Mouse (Mus musculus): ENCODE data around the gene Crnkl1.

Gene Crnkl1

GRCm38 (mm10) chr2:145934339-145935231, at the start of gene Crnkl1, which contains the start of gene Cfap61:
TSS of gene Crnkl1 (minus strand) at chr2:145935014.
TSS of gene Cfap61 (plus strand) at chr2:145934784.
- DNase-seq: peak; percentile 96

GRCm38 (mm10) chr2:145982317-145983045, 47.7 kb upstream of the Crnkl1 start:
- no peak for DNase-seq

GRCm38 (mm10) chr2:145981699-145982112, 46.9 kb upstream of the Crnkl1 start:
- no peak for DNase-seq

GRCm38 (mm10) chr2:145980881-145981280, 46.1 kb upstream of the Crnkl1 start:
- no peak for DNase-seq

DNA sequence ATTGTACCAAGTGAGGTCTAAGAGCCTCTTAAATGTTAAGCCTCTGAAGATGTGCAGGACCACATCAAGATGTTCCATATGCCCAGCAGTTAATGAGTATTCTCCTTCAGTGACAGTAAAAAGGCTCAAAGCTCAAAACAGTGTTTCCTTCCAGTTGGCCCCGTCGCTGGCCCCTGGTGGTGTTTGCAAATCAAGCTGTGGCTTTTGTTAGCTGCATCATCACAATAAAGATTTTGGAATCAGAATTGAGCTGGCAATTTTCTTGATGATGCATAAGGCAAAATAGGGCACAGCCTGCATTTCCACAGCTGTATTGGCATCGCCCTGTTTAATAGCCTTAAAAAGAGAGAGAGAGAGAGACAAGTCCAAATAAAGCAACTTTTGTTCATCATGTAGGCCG, 44.8 kb upstream of the Crnkl1 start:
- DNase-seq: no peak

DNA sequence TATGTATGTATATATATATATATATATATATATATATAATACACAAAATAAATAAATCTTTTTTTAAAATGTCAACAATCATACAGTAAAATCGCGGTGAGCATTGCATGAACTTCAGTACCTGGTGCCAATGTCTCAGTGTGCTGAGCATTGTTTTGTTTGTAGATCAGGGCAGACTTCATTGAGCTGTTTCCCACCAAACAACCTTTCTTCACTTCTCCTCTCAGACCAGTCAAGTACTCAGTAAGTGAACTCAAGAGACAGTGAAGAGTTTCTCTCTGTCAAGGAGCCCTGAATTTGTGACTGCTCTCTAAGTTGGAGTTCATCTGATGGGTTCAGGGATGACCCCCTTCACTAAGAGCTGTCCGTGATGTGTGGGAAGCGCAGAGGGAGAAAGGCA, 37.8 kb upstream of the Crnkl1 start:
- no peak for DNase-seq

- DNase-seq: no peak
Observed at GRCm38 (mm10) chr2:145971237-145972010, 36.6 kb upstream of the Crnkl1 start.

DNA sequence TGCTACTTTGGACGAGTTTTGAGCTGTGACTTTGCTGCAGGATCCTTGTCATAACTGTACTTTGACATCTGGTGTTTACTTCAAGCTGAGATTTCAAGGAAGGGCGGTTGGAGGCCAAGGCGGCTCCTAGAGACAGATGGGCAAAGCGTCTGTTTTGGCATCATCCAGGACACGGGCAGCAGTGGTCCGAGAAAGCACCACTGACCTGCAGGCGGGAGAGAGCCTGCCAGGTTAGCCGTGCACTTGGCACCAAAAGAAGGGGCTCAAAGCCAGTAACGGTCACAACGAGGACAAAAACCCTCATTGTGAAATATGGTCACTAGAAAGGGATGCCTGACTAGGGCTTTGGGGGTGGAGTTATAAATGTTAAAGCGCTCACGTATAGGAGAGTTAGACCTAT, 35.9 kb upstream of the Crnkl1 start:
- no peak for DNase-seq

GRCm38 (mm10) chr2:145961861-145962260, 27.0 kb upstream of the Crnkl1 start:
- DNase-seq: no peak

DNA sequence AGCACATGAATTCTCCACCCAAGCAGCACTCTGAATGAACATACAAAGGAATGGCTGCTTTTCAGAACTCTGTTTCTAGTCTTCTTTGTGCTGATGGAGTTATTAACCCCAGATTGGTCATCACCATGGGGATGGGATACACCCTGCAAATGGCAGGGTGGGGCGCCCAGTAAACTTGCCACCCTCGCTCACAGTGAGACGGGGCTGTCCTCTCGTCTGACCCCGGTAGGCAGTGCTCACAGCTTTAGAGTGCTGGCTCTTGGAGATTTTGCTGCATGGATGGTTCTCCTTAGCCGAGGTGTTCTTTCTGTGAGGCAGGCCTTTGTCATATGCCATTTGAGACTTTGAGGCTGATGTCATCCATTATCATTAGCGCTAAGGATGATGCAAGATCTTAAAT, 23.7 kb upstream of the Crnkl1 start:
- DNase-seq: no peak

GRCm38 (mm10) chr2:145958097-145958496, 23.3 kb upstream of the Crnkl1 start:
- no peak for DNase-seq

GRCm38 (mm10) chr2:145957450-145957849, 22.6 kb upstream of the Crnkl1 start:
- DNase-seq: peak; percentile 14

- no peak for DNase-seq
Observed at GRCm38 (mm10) chr2:145956318-145956717, 21.5 kb upstream of the Crnkl1 start.

DNA sequence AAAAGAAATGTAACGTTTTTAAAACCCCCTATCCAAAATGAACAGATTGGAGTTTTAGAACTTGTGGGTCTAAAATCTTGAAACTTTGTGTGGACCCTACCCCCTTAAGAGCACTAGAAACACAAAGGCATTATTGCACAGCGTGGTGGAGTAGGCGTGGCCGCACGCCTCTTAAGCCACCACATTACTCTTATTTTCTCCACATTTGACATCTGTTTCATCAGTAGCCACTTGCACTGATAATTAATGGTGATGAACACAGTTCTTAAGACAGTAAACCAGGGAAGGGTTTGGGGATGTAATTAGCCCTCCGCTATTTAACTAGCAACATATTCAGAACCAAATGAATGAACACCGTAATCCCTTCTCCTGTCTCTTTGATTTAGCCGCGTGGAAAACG, 21.0 kb upstream of the Crnkl1 start:
- DNase-seq: no peak

GRCm38 (mm10) chr2:145952726-145953125, 17.9 kb upstream of the Crnkl1 start:
- no peak for DNase-seq

- no peak for DNase-seq
Observed at GRCm38 (mm10) chr2:145950239-145950638, 15.4 kb upstream of the Crnkl1 start.

DNA sequence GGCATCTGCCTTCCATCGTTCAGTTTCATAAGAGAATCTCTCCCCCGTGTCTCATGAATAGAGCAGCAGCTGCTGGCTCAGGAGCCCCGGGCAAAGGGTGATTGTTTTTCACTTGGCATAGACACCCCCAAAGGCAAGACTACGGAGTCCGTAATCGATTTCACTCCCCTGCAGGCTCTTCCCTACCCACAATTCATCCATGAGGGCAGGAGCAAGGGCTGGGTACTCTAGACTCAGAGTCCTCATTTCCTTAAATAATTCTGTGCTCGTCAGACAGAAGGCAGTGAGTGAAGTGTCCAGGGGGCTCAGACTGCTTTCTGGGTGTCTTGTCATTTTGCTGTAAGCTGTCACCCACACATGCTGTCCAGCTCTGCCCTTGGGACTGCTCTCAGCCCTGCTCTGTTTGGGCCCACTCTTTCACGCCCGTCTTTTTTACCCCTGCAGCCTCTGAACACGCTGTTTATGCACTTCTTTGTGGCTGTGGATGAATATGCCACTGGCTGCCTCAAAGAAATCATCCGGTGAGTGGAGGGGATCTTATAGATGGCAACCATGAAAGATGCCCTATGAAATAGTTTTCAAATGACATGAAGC, 14.8 kb upstream of the Crnkl1 start:
- no peak for DNase-seq

DNA sequence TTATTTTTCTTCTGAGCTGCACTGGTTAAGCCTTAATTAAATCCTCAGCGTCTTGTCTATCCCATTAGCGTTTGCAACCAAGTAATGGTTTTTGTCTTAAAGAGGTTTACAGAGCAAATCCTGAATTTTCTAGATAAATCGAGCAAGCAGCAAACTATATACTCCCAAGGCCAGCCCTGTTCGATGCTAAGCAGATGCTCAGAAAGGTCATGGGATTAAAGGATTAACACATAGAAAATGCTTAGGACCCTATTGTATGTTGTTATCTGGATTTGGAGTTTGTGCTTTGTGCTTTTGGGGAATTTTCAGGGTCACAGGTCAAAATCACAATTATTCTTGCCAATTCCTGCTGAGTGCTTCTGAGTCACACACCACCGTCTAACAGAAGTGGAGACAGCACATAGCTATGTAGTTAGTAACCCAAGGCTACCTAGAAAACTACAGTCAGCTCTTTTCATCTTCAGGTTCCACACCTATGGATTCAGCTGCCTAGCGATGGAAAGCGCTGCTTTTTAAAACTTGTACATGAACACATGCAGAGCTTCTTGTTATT, 13.7 kb upstream of the Crnkl1 start:
- no peak for DNase-seq

DNA sequence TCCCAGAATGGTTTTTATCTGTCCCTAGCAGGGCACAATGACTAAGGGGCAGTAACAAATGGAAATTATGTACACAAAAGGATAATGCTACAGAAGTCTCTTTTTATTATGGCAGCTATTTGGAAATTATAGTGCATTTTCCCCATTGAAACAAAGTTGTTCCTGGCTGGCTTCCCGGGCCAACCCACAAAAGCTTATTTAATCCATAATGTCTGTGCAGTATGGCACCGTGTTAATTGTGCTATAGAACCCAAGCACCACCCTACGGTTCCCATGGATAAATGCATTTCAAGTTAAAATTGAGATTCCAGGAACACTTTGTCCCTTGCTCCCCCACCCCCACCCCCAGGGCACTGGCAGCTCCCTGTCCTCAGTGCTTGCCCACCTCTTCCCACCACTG, 9.5 kb upstream of the Crnkl1 start:
- no peak for DNase-seq

GRCm38 (mm10) chr2:145941403-145941802, 6.6 kb upstream of the Crnkl1 start:
- no peak for DNase-seq

DNA sequence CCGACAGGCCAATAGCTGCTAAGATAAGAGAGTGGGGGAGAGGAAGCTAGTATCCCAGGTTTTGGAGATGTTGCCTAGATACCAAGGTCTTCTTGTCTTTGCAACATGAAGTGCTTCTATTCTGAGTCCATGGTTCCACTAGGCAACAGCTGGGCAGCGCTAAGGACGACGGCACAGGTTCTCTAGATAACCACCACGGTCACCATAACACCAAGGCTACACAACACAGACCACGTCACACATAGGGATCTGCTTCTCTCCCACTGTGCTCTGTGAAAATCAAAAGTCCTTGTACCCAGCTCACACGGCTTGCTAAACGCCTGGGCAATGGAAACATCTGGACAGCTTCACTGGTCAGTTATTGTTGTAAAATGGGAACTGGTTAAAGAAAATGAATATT, 2.2 kb upstream of the Crnkl1 start:
- no peak for DNase-seq

- no peak for DNase-seq
Observed at GRCm38 (mm10) chr2:145920941-145921650, 13.7 kb downstream of the Crnkl1 start.
